Mouse (Mus musculus): ENCODE results near the gene Ppp5c. TPM values are rescaled to one million over a fixed set of nuclear protein-coding genes. Genes with fewer than 3 reads are reported as not detected.
"Not testable (repeated sequence)": the region's sequence is repeated elsewhere in the genome, so short reads cannot be mapped to it uniquely, and the experiment has no call there.

Gene Ppp5c
- polyA plus RNA-seq (2017; shearing (Covaris generic)) = 10 to 100 TPM; 49.6 to 63.3 TPM

DNA sequence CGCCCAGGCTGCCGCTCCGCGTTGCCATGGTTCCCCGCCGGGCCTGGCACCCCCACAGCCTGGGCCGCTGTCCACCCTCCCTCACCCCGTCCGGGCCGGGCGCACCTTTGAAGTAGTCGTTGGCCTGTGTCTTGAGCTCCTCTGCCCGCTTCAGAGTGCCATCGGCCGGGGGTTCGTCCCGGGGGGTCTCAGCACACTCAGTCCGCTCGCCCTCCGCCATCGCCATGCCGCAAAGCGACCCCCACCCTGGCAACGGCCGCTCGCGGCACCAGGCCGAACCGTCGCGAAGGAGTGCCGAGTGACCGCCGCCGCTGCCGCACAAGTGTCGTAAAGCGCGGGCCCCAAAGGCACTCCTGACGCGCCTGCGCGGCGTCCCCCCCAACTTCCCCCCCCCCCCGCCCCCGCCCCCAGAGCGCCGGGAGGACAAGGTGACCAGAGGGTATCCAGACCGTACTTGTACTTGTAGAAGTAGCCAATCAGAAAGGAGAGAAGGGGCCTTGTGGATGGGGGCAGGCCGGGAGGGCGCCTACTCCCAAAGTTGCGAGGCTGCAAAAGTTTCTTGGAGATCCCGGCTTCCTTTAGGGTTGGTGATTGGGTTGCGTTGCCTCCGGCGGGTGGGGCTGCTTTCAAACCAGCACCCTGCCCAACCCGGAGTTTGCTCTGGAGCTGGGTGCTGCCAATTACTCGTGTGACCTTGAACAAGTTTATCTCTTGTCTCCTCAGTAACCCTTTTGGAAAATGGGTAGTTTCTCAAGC, at the start of gene Ppp5c:
Ppp5c (minus strand) TSS at position 337 of the 756 bp plus-strand sequence.
- ATAC-seq = no peak

DNA sequence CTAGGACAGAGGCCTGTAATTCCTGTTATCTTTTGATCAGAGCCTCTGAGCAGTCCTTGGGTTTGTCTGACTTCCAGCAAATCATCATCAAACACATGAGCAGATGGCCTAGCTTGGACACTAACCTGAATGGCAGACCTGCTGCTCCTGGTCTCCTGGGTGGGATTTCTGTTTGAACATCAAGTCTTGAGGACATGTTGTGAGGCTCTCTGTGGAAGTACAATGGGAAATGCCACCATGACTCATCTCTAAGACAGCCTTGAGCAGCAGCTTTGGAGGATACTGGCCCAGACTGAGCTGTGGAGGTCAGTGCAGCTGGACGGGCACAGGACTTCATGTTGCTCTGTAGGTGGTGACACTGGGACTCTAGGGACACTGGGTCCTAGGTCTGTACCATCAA, 48.8 kb upstream of the Ppp5c start:
- ATAC-seq = no peak

DNA sequence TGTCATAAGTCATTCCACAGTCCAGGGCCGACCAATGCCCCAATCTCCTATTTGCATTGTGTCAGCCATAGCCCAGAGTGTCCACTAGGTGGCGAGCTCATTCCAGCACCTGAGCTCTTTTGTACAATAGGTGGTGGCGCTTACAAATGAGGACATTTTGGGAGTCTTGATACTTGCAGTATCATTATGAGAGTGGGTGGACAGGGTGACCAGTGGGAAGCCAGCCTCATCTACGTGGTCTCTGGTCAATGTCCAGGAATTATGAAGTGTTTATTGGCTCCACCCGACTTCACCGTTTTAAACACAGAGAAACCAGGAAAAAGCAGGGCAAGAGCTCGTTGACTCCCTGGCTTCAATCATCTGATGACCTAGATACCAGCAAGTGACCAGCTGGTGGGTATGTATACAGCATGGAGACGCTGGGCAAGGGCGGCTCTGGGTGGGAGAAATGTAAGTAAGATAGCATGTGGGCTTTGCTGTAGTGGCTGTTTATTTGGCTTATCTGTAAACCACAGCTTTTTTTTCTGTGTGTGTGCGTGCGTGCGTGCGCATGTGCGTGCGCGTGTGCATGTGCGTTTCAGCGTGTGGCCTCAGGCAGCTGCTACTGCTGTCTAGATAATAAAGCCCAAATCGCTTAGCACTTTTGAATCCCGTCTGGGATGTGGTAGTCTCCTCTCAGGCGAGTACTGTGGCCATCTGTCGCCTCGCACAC, 46.3 kb upstream of the Ppp5c start, which contains the start of gene Psg16:
Psg16 (plus strand) TSS at position 137 of the 712 bp plus-strand sequence.
- peak; percentile 59 for ATAC-seq

DNA sequence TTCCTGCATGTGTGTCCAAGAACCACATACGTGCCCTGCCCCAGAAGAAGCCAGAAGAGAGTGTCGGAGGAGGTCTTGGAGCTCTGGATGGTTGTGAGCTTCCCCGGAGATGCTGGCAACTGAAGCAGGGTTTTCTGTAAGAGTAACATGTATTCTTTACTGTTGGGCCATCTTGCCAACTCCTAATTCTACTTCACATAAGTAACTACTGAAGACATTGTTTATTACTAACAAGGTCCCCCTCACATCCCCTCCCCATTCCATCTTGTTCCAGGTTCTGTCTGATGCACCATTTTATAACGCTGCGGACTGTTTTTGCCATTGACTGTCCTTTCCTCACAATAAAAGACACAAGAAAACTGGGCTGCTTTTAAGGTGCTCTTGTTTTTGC, 45.8 kb upstream of the Ppp5c start:
- no peak for ATAC-seq

DNA sequence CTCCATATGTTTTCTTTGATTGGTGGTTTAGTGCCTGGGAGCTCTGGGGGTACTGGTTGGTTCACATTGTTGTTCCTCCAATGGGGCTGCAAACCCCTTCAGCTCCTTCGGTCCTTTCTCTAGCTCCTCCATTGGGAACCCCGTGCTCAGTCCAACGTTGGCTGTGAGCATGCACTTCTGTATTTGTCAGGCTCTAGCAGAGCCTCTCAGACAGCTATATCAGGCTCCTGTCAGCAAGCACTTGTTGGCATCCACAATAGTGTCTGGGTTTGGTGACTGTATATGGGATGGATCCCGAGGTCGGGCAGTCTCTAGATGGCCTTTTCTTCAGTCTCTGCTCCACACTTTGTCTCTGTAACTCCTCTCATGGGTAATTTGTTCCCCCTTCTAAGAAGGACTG, 39.9 kb upstream of the Ppp5c start:
- ATAC-seq = not testable (repeated sequence)

DNA sequence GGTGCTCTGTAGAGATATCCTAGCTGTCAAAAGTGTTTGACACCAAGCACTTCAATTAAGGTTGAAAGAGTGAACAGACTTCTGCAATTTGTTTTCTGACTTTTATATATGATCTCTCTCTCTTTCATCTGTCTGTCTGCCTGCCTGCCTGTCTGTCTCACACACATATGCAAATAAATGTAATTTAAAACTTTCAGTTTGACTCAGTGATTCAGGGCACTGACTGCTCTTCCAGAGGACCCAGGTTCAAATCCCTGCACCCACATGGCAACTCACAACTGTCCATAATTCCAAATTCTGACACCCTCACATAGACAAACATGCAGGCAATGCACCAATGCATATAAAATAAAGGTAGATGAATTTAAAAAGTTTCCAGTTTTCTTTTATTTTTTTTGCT, 39.3 kb upstream of the Ppp5c start:
- no peak for ATAC-seq

DNA sequence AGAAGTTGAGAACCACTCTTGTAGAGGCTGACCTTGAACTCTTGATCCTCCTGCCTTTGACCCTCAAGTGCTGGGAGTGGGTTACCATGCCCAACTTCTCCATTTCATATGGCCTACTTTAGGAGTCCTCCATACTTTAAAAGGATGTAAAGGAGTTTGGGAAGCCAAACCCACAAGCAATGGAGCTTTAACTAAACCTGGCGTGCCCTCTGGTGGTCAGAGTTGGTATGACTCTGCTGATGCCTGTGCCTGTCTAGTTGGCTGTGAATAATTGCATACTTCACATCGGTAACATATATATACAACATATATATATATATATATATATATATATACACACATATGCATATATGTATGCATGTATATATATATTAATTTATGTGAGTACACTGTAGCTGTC, 38.7 kb upstream of the Ppp5c start:
- ATAC-seq = peak; percentile 59

DNA sequence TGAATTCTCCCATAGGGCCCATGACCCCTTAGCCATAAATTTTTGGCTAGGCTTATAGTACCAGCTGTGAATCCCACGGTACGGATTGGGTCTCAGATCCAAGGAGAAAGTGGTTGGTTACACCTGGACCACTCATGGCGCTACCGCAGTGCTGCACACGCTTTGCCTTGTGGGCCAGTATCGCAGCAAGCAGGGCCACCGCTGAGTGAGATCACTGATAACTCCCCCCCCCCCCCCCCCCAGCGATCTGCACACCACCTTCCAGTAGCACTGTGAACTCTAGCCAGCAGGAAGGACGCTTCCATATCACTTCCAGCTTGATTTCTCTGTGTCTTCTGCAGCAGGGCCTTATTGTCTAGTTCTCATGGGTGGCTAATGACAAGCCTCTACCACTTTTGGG, 37.9 kb upstream of the Ppp5c start:
- no peak for ATAC-seq

DNA sequence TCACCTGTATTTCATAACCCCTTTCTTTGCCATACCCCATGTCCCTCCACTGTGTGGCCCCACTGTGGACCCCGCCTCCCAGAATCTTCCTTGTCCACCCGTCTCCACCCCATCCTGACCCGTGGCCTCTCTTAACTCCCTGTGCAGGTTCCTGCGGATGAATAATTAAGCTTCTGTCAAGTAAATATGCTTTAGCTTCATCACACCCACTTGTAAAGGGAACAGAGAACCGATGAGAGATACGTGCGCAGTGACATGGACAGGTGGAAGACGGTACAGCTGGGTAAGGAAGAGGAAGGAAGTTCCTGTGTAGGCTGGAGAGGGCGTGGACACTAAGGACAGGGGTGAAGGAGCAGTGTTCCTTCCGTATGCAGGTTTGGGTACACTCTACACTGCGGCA, 35.1 kb upstream of the Ppp5c start:
- ATAC-seq = no peak

DNA sequence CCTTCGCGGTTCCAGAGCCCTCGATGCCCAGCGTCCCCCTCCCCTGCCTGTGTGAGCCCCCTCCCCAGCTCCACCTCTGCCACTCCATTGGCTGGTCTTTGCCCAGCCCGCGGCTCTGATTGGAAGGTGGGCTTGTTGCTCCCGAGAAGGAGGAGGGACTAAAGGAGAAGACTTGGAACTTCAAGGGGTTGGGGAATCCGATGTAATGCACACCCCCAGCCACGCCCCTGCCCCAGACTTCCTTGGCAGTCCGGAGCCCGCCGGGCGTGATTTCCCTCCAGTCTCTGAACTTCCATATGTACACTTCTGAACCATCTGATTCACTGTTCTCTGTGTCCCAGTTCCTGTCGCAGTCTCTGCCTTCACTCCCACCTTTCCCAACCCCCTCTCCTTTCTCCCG, 34.7 kb upstream of the Ppp5c start, which contains the start of gene Hif3a:
Hif3a (minus strand) TSS at position 39 of the 400 bp plus-strand sequence.
- ATAC-seq = no peak

DNA sequence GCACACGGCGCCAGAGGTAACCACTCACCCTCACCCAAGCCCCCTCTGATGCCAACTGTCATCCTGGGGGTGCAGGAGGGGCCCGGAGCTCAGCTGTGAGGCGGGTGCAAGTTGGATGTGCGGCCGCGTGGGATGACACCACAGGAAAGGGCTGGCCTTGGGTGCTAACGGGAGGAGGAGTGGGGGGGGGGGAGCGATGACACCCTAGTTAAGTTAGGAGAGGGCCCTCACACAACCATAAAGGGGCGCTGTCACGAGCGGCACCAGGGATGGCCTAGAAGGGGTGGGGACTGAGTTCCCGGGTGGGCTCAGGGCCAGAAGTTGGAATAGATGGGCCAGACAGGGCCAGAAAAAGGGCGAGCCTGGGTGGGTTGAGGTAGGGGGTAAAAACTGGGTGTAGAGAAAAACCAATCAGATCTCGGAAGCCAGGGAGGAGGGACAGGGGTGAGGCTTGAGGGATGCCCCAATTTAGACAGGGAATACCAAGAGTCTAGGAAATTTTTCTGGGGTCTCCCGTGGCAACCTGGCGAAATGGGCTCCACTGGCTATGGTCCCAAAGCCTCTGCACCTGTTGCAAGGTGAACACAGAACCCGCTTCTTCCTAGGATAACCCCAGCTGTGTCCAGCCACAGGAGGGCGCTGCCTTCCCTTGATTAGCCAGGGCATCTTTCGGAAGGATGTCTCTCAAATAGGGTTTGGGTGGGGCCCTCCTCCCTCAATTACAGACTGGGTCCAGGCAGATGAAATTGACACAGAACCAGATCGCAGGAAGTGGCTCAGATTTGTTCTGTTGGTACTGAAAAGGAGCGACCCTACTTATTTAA, 33.3 kb upstream of the Ppp5c start:
- no peak for ATAC-seq

DNA sequence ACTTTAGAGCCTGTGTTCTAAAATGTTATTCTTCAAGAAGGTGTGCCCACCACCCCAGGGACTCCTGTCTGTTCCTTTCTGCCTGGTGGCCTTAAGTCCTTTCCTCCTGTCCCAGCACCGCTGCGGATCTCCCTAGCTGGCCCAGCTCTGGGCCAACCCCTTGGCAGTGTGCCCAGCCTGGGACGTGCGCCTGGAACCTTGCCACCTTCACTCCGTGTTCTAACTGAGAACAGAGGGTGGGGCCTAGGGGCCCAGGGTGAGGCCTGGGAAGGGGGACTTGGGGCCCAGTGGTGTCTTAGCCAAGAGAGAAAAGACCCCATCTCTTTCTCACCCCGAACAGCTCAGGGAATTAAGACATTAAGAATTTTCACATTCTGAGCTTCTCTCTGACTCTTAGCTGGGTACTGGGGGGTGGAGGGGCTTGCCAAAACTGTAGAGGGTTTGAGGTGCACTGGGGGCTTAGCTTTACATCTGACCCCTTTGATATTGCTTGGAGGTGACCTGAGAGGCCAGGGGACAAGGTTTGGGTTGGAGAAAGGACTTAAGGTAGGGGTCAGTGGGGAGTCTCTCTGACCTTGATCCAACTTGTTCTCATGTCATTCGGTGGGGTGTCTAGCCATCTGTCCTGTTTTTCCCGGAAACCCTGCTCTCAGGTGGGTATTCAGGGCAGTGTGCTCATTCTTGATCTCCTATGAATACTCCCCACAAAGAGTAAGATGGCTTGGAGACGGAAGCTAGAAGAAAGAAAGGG, 32.5 kb upstream of the Ppp5c start:
- ATAC-seq = no peak

DNA sequence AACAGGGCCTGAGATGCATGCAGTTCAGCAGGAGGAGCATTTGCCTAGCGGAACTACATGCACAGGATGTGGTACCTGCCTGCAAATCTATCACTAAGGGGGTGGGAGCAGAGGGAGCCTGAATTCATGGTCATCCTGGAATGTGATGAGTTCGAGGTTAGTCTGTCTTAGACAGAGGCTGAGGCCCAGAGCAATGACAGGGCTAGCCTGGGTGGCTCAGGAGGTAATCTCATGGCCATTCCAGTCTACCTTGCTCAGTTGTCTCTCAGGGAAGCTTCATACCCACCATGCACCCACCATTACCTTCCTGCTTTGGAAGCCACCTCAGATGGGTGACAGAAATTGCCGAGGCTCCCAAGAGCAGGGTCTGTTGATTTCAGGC, 31.7 kb upstream of the Ppp5c start:
- ATAC-seq = no peak

DNA sequence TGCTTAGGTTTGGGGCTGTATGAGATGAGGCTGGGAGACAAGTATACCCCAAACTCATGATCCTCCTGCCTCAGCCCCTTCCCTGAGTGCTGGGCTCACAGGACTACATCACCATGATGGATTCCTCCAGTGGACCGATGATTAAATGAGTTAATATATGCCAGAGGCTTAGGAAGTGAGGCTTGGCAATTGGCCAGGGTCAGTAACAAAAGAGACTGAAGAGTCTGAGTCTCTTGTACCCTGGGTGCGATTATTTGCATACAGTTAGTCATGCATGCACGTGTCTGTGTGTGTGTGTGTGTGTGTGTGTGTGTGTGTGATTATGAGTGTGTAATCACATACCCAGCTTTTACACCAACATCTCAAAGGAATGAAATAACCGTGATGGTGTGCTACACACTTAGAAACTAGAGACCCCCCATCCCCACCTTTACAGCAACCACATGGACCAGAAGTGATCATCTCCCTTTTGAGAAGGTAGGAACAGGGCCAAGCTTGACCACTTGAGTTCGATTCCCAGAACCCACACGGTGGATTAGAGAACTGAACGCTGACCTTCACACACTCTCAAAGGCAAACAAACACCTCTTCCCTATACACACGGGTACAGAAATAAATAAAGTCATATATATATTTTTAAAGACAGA, 31.2 kb upstream of the Ppp5c start:
- no peak for ATAC-seq

DNA sequence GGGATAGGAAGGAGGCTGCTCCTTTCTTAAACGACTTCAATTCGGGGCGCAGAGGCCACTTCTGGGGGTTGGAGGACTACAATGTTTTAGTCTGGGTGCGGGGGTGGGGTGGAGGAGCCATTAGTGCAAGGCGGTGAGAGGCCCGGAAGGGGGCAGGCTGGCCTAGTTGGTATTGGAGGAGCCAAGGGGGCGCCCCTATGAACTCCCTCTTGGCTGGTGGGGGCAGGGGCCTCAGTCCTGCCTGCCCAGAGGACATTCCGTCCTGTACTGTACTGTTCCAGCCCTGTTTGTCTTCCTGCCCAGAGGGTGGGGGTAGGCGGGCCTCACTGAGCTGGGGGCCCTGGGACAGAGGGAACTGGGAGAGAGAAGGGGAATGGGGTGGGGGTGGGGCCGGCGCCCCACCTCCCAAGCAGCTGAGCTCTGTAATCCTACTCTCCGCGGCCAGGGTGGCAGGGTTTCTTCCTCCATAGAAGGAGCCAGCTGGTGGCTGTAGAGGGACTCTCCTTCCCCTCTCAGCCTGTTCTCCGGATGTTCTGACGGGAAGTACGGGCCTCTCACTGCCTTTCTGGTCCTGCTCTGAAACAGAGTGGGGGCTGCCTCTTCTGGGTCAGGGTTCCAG, 30.5 kb upstream of the Ppp5c start:
- ATAC-seq = peak; percentile 59

DNA sequence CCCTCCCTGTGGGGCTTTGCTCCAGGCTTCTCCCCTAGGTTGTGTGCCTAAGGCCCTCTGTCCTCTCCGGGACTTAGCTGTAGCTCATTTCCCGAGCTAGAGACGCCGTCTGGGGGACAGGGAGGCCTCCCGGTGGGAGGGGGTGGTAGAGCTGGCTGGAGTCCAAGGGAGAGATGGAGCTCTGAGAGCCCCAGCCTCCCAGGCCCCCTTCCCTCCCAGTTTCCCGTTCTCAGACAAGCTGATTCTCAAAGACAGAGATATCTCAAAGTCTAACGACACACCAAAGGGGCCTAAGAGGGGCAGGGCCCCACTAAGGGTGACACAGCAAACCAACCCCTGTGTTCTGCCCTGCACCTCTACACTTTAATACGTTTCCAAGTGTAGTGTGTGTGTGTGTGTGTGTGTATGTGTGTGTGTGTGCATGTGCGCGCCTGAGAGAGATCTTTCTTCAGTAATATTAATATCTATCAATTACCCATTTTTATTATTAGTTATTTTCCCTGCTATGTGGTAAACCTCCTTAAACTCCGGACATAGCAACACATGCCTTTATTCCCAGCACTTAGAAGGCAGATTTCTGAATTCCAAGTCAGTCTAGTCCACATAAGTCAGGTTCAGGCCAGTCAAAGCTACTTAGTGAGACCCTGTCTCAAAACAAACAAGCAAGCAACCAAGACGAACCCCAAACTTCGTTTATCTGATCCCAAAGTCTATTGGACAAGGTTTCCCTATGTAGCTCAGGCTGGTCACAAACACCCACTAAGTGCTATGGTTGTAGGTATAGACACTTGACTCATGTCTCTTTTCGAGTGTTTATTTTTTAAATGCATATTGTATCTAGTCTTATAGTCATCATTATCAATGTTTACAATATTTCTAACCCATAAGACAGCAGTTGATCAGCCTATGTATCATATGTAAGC, 29.1 kb upstream of the Ppp5c start:
- ATAC-seq = no peak

DNA sequence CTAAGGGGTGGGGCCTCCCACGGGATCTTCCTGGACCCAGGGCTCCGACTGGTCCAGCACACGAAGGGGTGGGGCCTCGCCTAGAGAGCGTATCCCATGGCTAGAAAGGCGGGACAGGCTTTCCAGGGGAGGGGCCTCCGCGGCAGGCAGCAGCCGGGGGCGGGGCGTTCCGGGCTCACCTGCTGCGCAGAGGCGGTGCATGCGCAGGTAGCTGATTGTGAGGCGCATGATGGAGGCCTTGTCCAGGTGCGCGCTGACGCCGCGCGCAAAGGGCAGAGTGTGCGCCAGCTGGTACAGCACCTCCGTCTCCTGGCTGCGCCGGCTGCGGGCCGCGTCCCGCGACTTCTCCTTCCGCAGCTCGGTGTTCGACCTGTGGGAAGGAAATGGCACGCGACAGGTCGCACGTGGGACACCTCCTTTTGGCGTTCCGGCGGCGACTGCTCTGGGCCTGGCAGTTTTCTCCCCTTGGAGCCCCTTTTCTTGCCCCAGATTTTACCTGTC, 28.4 kb upstream of the Ppp5c start:
- peak; percentile 41 for ATAC-seq

DNA sequence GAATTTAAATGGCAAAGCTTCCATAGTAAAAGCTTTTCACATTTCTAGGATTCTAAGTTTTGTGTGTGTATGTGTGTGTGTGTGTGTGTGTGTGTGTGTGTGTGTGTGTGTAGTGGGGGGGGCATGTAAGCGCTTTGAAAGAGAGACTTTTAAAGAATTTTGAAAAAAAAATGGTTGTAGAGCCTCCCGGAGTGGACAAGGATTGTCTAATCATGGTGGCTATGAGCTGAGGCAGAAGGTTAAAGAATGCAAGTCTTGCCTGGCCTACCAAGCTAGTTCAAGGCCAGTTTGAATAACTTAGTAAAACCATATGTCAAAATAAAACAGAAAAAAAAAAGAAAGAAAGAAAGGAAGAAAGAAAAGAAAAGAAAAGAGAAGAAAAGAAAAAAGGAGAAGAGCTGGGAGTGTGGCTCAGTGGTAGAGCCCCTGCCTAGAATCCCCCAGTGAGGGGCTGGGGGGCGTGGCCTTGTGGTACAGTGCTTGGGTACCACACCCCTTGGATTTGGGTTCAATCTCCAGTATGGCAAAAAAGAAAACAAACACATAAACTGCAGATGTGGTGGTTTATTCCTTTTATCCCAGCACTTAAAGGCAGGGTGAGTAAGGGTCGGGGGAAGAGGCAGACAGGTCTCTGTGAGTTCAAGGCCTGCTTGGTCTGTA, 27.7 kb upstream of the Ppp5c start:
- no peak for ATAC-seq

DNA sequence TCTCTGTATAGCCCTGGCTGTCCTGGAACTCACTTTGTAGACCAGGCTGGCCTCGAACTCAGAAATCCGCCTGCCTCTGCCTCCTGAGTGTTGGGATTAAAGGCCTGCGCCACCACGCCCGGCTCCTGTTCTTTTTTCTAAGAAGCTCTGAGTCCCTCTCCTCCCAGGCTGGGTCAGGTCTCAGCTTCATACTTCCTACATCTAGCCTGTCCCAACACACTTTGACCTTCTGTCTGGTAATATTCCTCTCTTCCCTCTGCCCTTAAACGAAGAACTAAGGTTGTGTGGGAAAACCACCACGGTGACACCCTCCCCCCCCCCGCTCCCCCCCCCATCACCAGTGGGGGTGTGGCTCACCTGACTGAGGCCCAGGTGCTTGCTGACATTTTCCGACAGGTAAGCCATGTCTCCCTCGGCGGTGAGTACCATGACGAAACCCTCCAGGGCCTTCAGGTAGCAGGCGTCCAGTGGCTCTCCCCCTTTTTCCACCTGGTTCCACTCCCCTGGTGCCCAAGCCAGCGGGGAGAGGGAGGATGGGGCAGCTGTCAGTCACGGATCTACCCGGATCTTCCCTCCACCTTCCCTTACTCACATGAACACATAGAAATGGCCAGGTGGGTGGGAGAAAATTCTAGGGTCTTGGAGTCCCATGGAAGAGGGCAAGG, 26.7 kb upstream of the Ppp5c start:
- ATAC-seq = no peak

Measured in activated CD4-positive, CD25-positive, alpha-beta regulatory T cell, adult 4 months (primary cell).